Mouse (Mus musculus): ENCODE data around the gene Pak1. TPM values are rescaled to one million over a fixed set of nuclear protein-coding genes. Genes with fewer than 3 reads are reported as not detected.

Pak1 gene
- polyA plus RNA-seq, 1 experiment from 2014 or later: 17.2 TPM

Other genes starting within 250 kb of the Pak1 start
- 45.9 and 51.7 TPM in 2 replicates for gene Aamdc, start 209.0 kb upstream of the Pak1 start, polyA plus RNA-seq (2015; fragmentation: Nextera tagmentation; extraction: Ambion mirVana)
- 23.8 and 27.8 TPM in 2 replicates for gene Rsf1, start 208.7 kb upstream of the Pak1 start, polyA plus RNA-seq (2015; fragmentation: Nextera tagmentation; extraction: Ambion mirVana)
- gene Clns1a, start 91.9 kb upstream of the Pak1 start, polyA plus RNA-seq (2015; fragmentation: Nextera tagmentation; extraction: Ambion mirVana): 193 and 202 TPM in 2 replicates
- 16.5 and 18.5 TPM in 2 replicates for gene Aqp11, start 50.3 kb upstream of the Pak1 start, polyA plus RNA-seq (2015; fragmentation: Nextera tagmentation; extraction: Ambion mirVana)
- gene Gdpd4, start 131.4 kb downstream of the Pak1 start, polyA plus RNA-seq (2015; fragmentation: Nextera tagmentation; extraction: Ambion mirVana): not detected in 2 replicates

All from kidney, embryonic 15.5 days (tissue).